Mouse (Mus musculus) liver, embryonic 13.5 days (tissue): ENCODE data around the gene Cstb. TPM values are rescaled to one million over a fixed set of nuclear protein-coding genes. Genes with fewer than 3 reads are reported as not detected.

Experiments
- ATAC-seq: fragments of 200-750 bp; cut with Nextera tagmentation; 2 replicates; pipeline ENCODE4 v1.8.0; 2017; ENCODE audit warnings: low read depth, mild to moderate bottlenecking, moderate number of reproducible peaks, moderate library complexity
- DNase-seq: peaks from one replicate; pipeline ENCODE4 v3.0.0; 2022
- H3K27ac ChIP-seq: fragments of 300-500 bp; sonication (generic); 2 replicates; pipeline ENCODE4 v1.5.1; 2015; ENCODE audit warnings: moderate library complexity, mild to moderate bottlenecking, inconsistent platforms
- H3K27me3 ChIP-seq: fragments of 300-500 bp; sonication (generic); 2 replicates; pipeline ENCODE4 v1.6.1; 2015; ENCODE audit warnings: mild to moderate bottlenecking, inconsistent platforms
- H3K36me3 ChIP-seq: fragments of 300-500 bp; sonication (generic); 2 replicates; pipeline ENCODE4 v1.6.1; 2015; ENCODE audit warnings: mild to moderate bottlenecking, inconsistent platforms
- H3K4me1 ChIP-seq: fragments of 300-500 bp; sonication (generic); replicated peaks from 2 replicates; pipeline ENCODE4 v1.6.1; 2015; ENCODE audit warnings: inconsistent platforms
- H3K4me2 ChIP-seq: fragments of 300-500 bp; sonication (generic); 2 replicates; pipeline ENCODE4 v1.6.1; 2015; ENCODE audit warnings: inconsistent platforms, mild to moderate bottlenecking, moderate library complexity
- H3K4me3 ChIP-seq: fragments of 300-500 bp; sonication (generic); replicated peaks from 2 replicates; pipeline ENCODE4 v1.5.1; 2015; ENCODE audit warnings: mild to moderate bottlenecking, inconsistent platforms
- H3K9ac ChIP-seq: fragments of 300-500 bp; sonication (generic); 2 replicates; pipeline ENCODE4 v1.6.1; 2015; ENCODE audit warnings: mild to moderate bottlenecking, inconsistent platforms
- H3K9me3 ChIP-seq: fragments of 300-500 bp; sonication (generic); replicated peaks from 2 replicates; pipeline ENCODE4 v1.6.1; 2016; ENCODE audit warnings: inconsistent platforms
- WGBS: fragments of 180-500 bp; shearing (Covaris S2); methylation state at CpG from one replicate; pipeline ENCODE4 v1.1.7; 2015; ENCODE audit not compliant: insufficient replicate concordance; 5-methylcytosine and 5-hydroxymethylcytosine counted together
- polyA plus RNA-seq: library from polyadenylated mRNA; unstranded; fragments of >200 nt; fragmentation: Nextera tagmentation; extraction: Ambion mirVana; gene quantifications from 2 replicates; pipeline ENCODE4 v1.2.1, GENCODE M21; 2015

Gene Cstb
- polyA plus RNA-seq, 1 experiment from 2014 or later = 97.6 TPM

DNA sequence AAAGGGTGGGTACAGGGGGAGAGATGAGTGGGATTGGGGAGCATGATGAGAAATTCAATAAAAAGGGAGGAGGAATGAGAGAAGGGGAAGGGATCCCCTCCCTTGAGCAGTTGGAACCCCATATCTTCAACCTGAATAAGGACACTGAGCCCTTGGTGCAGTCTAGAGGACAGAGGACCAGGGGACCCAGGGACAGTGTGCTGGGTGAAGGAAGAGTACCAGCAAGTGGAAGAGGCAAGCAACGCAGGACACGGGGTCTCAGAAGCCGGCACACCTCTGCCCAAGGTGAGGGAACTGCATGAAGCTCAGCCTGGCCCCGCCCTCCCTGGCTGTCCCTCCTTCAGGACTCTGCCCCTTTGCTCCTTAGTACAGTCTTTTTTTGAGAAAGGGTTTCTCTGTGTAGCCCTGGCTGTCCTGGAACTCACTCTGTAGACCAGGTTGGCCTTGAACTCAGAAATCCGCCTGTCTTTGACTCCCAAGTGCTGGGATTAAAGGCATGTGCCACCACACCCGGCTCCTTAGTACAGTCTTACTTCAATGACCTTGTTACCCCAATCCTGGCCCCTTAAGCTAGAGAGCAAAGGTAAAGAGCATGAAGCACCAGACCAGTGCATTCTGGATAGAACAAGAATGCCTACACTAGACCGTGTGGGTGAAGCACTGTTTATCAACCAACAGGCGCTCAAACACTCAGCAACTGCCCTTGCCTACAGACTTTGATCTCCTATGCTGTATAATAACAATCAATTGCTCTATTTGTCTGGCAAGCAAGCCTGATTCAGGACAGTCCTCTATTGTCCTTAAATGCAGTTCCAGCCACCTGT lies 37.7 kb downstream of the Cstb start:
- Histone ChIP-seq H3K27ac (no peak overlapping the region), H3K36me3 (no peaks in the 10 kb centered on the region), H3K27me3 (no peaks in the 10 kb centered on the region), H3K9ac (peak overlapping the region; percentile 76; the same call in 1 of the 2 replicates), H3K9me3 (no peaks in the 10 kb centered on the region), H3K4me1 (peaks cover 54% of the 10 kb centered on the region), H3K4me3 (peak overlapping the region; percentile 70; the same call in 1 of the 2 replicates), H3K4me2 (peak overlapping the region; percentile 97)
- 62% methylated on average over 8 of the region's 8 CpGs for WGBS
- DNase-seq = no peak
- ATAC-seq = no peak

DNA sequence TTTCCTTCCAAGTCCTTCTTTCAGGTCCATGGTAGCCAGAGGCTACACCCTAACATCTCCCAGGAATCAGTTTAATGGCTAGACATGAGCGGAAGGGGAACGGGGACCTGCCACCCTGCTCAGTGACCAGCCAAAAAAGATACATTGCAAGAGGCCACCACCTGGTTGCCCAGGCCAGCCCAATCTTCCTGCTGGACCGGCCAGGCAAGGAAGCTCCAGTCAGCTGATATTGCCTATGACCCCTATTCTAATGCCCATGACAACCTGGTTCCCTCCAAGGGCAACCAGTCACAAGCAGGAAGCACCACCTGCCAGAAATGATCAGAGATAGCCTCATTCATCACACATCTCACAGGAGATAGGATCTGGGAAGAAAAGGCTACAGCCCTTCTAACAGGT lies 38.3 kb downstream of the Cstb start:
- peak overlapping the region; percentile 76 for H3K9ac ChIP-seq

DNA sequence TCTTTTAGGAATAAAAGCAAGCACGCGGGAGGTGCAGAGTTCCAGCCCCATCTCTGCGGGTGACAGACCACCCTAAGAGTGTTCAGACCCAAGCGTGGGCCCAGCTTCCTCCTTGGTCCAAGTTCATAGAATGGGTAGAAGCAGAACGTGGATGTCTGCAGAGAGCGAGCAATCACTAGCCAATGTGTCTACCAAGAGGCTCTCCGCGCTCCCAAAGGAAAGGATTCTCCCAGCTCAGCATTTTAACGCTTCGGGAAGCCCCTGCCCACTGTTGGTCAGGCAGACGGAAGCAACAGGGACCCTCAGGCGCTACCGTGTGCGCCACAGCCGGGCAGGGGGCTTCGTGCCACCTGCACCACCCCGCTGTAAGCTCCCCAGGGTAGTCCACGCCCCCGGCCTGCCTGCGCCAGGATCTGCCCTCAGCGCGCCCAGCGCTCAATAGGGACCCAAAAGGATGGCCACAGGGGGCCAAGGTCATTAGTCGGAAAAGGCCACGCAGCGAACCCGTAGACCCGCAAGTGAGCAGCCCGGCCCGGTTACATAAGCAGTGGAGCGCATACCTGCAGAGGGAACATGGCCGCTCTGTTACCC lies 38.8 kb downstream of the Cstb start:
- no peaks in the 10 kb centered on the region for H3K27me3 ChIP-seq
- peaks cover 45% of the 10 kb centered on the region for H3K4me1 ChIP-seq
- H3K9me3 ChIP-seq = no peaks in the 10 kb centered on the region
- WGBS = 1% methylated on average over 32 of the region's 32 CpGs
- H3K4me2 ChIP-seq = peak overlapping the region; percentile 97
- H3K27ac ChIP-seq = no peak overlapping the region
- ATAC-seq (peak; percentile 33; the same call in 1 of the 2 replicates), DNase-seq (no peak)
- H3K9ac ChIP-seq = peak overlapping the region; percentile 76
- peak overlapping the region; percentile 70 for H3K4me3 ChIP-seq
- no peaks in the 10 kb centered on the region for H3K36me3 ChIP-seq

More for the DNA sequence above, 38.3 kb downstream of the Cstb start:
- Histone ChIP-seq H3K4me3 (peak overlapping the region; percentile 70), H3K27me3 (no peaks in the 10 kb centered on the region), H3K27ac (no peak overlapping the region), H3K4me1 (peaks cover 48% of the 10 kb centered on the region), H3K4me2 (peak overlapping the region; percentile 97), H3K9me3 (no peaks in the 10 kb centered on the region), H3K36me3 (no peaks in the 10 kb centered on the region)
- ATAC-seq = no peak
- no peak for DNase-seq
- WGBS = 53% methylated on average over 3 of the region's 3 CpGs

DNA sequence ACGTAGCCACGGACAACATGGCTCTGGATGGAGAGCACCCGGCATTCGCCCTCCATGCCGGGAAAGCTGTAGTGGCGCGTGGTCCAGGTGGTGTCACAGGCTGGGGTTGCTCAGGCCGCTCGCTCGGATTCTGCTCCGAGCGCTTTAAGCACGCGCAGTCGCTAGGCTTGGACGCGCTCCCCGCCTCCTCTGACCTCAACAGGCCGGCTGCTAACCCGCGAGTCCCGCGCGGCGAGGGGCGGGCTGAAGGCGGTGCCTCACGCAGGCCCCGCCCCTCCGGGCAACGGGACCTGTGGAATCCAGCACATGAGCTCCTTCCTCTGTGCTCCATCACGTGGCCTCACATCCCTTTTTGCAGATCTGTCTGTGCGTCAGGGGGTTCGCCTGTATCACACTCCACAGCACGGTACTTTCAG lies 39.3 kb downstream of the Cstb start, which contains the start of gene Pdxk:
Gene Pdxk, minus strand, starts transcription at position 184 of the 416 bp plus-strand sequence.
- Histone ChIP-seq H3K27me3 (no peaks in the 10 kb centered on the region), H3K36me3 (no peaks in the 10 kb centered on the region), H3K9ac (peak within 1 kb of the TSS; percentile 76), H3K9me3 (no peaks in the 10 kb centered on the region), H3K4me1 (peaks cover 43% of the 10 kb centered on the region), H3K4me2 (peak within 1 kb of the TSS; percentile 97), H3K4me3 (peak within 1 kb of the TSS; percentile 70), H3K27ac (peak within 1 kb of the TSS; percentile 62)
- DNase-seq = peak; percentile 89
- ATAC-seq = peak; percentile 91
- WGBS = under 1% methylated on average over 35 of the region's 35 CpGs

DNA sequence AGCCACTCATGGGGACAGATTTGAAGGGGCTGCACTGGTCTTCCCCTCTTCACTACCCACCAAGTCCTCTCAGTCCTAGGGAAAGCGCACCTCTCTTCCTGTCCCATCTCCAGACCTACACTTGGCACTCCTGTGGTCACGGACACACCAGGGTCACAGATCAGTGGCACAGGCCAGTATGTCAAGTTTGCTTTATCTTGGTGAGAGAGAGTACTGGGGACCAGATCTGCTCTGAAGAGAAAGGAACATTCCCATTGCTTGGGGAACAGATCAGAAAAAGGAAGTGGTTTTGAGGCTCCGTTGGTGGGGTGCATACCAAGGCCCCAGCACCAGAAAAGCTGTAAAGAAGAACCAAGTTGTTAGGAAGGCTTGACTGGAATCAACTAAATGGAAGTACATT lies 40.0 kb downstream of the Cstb start:
- WGBS = 39% methylated on average over 3 of the region's 3 CpGs
- H3K4me3 ChIP-seq = peak overlapping the region; percentile 70; the same call in 1 of the 2 replicates
- peak overlapping the region; percentile 46; the same call in 1 of the 2 replicates for H3K9ac ChIP-seq
- no peaks in the 10 kb centered on the region for H3K36me3 ChIP-seq
- peak overlapping the region; percentile 97 for H3K4me2 ChIP-seq
- no peak for DNase-seq
- no peaks in the 10 kb centered on the region for H3K27me3 ChIP-seq
- H3K9me3 ChIP-seq = no peaks in the 10 kb centered on the region
- peaks cover 36% of the 10 kb centered on the region for H3K4me1 ChIP-seq
- no peak for ATAC-seq
- H3K27ac ChIP-seq = peak overlapping the region; percentile 62

DNA sequence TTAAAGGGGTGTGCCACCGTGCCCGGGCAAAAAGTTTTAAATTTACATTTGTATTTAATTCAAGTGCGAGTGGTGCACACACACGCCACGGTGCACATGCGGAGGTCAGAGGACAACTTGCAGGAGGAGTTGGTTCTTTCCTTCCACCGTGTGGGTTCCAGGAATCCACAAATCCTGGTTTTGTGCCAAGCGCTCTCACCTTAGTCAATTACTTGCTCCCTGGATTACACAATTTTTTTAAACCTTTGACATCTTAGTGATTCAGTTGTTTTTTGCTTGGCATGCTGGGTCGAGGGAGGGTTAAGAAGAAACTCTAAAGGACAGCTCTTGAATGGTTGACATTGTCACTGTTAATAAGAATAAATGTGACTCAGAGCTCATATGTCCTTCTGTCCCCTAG lies 41.2 kb downstream of the Cstb start:
- no peak overlapping the region for H3K4me2 ChIP-seq
- no peaks in the 10 kb centered on the region for H3K27me3 ChIP-seq
- H3K27ac ChIP-seq = no peak overlapping the region
- peaks cover 36% of the 10 kb centered on the region for H3K4me1 ChIP-seq
- no peak overlapping the region for H3K9ac ChIP-seq
- DNase-seq (no peak), ATAC-seq (no peak)
- WGBS = 77% methylated on average over 9 of the region's 9 CpGs
- no peaks in the 10 kb centered on the region for H3K9me3 ChIP-seq
- no peaks in the 10 kb centered on the region for H3K36me3 ChIP-seq
- no peak overlapping the region for H3K4me3 ChIP-seq

DNA sequence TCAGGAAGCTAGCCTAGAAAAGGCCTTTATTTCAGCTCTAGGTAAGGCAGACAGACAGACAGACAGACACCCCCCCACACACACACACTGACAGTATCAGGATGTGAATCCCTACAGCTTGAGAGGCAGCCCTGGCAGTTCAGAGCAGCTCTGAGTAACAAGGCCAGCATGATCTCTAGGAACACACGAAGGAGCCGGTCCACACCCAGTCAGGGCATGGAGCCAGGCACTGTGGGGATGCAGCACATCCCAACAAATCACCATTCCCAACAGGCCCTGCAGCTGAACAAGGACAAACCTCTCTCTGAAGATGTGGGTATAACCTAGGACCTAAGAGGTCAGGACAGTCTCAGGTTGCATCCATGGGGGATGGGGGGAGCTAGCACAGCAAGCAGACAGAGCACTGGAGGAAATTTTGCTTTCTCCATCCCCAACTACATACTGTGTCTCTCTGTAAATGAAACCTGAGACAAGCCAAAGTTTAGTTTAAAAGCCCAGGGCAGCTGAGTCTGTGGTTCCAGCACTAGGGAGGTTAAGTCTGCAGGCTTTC lies 42.4 kb downstream of the Cstb start:
- 66% methylated on average over 2 of the region's 2 CpGs for WGBS
- H3K9ac ChIP-seq = no peak overlapping the region
- H3K36me3 ChIP-seq = no peaks in the 10 kb centered on the region
- no peak overlapping the region for H3K27ac ChIP-seq
- H3K4me1 ChIP-seq = peaks cover 28% of the 10 kb centered on the region
- no peak for ATAC-seq
- H3K9me3 ChIP-seq = no peaks in the 10 kb centered on the region
- no peak overlapping the region for H3K4me2 ChIP-seq
- 0 out of 2 replicates have a peak, but pooled peaks cover 4% of the 10 kb centered on the region for H3K27me3 ChIP-seq
- no peak overlapping the region for H3K4me3 ChIP-seq
- DNase-seq = no peak

DNA sequence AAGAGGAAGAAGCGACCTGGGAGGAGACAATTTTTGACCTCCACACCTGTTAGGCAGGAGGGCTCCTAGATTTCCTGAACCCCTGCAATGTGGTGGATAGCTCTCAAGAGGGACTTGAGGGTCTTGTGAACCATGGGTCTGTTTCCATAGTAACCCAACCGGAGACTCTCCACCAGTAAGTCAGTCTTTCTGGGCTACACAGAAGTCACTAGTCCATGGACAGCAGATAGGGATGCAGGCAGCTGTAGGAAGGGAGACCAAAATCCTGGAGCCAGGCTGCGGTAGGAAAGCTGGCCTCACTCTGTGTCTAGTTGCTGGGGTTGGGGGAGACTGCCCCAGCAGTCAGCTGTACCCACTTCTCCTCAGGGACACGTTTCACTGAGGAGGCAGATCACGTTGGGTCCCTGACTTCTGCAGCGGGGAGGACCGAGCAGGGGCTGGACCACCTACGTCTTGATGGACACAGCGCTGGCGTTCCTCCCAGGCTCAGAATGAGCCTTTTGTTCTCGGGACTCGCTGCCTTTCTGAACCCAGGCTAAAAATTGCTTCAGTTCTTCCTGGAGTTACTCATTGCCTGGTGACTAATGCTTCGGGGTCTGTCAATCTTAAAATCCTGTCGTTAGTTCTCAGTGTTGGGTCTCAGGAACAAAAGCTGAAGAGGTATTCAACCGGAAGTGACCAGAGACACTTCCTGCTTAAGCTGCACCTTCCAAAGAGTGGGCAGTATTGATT lies 45.3 kb downstream of the Cstb start:
- ATAC-seq = no peak
- Histone ChIP-seq H3K4me2 (peak overlapping the region; percentile 4; the same call in 1 of the 2 replicates), H3K9me3 (no peaks in the 10 kb centered on the region), H3K36me3 (no peaks in the 10 kb centered on the region), H3K27ac (no peak overlapping the region), H3K4me1 (no peaks in the 10 kb centered on the region), H3K27me3 (0 out of 2 replicates have a peak, but pooled peaks cover 4% of the 10 kb centered on the region), H3K4me3 (no peak overlapping the region), H3K9ac (no peak overlapping the region)
- 36% methylated on average over 15 of the region's 15 CpGs for WGBS
- DNase-seq = no peak

DNA sequence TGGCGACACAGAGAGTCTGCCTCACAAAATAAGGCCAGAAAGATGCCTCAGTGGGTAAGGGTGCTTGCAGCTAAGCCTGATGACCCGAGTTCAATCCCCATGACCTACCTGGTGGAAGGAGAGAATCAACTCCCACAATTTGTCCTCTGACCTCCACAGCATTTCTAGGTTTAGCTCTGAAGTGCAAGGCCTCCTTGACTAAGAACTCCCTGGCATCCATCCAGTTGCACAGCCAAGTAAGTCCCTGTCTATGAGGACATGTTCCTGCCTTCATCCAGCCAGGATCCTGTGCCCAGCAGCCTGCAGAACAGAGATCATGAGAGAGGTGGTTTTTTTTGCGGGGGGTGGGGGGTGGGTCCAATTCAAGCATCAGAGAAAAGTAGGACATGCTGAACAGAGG lies 46.6 kb downstream of the Cstb start:
- Histone ChIP-seq H3K9ac (no peak overlapping the region), H3K4me2 (no peak overlapping the region), H3K9me3 (no peaks in the 10 kb centered on the region), H3K4me3 (no peak overlapping the region), H3K36me3 (no peaks in the 10 kb centered on the region), H3K27me3 (0 out of 2 replicates have a peak, but pooled peaks cover 4% of the 10 kb centered on the region), H3K4me1 (no peaks in the 10 kb centered on the region), H3K27ac (no peak overlapping the region)
- DNase-seq = no peak
- 57% methylated on average over 3 of the region's 3 CpGs for WGBS
- ATAC-seq = no peak

DNA sequence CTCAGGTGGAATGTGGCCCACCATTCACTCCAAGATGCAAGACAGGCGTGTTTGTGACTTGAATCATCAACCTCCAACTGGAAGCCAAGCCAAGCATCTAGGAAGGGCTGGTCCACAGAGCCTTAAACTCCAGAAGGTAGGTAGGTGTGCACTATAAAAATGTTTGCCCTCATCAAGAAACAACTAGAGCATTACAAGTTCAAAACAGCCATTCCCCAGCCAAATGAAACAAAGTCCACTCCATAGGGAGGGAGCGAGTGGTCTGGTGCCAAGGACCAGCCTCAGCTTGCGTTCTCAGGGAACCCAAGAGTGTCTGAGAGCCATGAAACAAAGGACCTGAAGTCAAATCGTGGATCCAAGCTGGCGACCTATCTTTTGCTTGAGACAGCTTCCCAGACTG lies 48.0 kb downstream of the Cstb start:
- no peak for ATAC-seq
- no peak overlapping the region for H3K27ac ChIP-seq
- no peaks in the 10 kb centered on the region for H3K36me3 ChIP-seq
- no peak overlapping the region for H3K9ac ChIP-seq
- 0 out of 2 replicates have a peak, but pooled peaks cover 4% of the 10 kb centered on the region for H3K27me3 ChIP-seq
- no peak overlapping the region for H3K4me3 ChIP-seq
- H3K4me2 ChIP-seq = no peak overlapping the region
- no peaks in the 10 kb centered on the region for H3K9me3 ChIP-seq
- no peaks in the 10 kb centered on the region for H3K4me1 ChIP-seq
- 47% methylated on average over 5 of the region's 5 CpGs for WGBS
- DNase-seq = no peak

DNA sequence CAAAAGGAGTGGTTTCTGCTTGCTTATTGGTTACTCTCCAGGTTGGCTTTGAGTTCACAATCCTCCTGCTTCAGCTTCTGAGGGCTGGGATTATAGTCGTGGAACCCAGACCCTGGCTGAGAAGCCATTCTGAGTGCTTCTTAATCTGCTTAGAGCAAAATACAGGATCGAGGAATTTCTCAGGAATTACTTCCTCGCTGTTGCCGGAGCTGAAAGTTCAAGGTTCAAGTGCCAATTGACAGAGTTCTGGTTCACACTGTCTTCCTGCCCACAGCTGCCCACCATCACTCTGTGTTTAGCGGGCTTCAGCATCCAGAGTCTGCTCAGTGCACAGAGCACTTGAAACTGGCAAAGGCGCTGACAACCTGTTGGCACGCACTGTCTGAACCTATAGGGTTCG lies 49.3 kb downstream of the Cstb start:
- WGBS = 70% methylated on average over 8 of the region's 8 CpGs
- DNase-seq (no peak), ATAC-seq (no peak)
- Histone ChIP-seq H3K9me3 (no peaks in the 10 kb centered on the region), H3K27me3 (0 out of 2 replicates have a peak, but pooled peaks cover 4% of the 10 kb centered on the region), H3K4me2 (no peak overlapping the region), H3K4me1 (no peaks in the 10 kb centered on the region), H3K9ac (no peak overlapping the region), H3K27ac (no peak overlapping the region), H3K4me3 (no peak overlapping the region), H3K36me3 (no peaks in the 10 kb centered on the region)
